Mouse (Mus musculus) cerebellum, postnatal 14 days (tissue): ENCODE data around the gene Srm.
A peak's percentile ranks its signal among the peaks of the same experiment; 100 is the strongest.

Source experiments
- DNase-seq, 2 experiments: peaks; one replicate each; pipeline ENCODE4 v3.0.0; 2021; ENCODE audit warnings: mixed read lengths in 2 of 2

Gene Srm

DNA sequence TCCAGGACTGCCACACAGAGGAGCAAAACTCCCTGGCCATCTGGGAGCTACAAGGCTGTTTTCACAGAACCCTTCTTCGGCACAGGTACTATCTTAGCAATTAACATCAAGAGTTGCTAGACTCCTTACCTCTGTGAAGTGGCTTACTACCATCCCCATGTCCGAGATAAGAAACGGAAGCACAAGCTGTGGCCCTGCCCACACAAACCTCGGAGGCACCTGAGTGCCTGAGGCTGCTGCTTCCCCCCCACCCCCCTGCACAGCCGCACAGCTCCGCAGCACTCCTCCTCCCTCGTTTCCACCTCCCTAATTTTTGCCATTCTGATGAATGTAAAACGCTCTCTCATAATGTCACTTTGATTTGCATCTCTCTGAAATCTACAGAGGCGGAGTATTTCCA lies 47.0 kb downstream of the Srm start:
- DNase-seq = no peak

- DNase-seq = no peak
These were observed 48.2 kb downstream of the Srm start for GRCm38 (mm10) chr4:148639455-148639854.

- no peak for DNase-seq
These were observed 49.8 kb downstream of the Srm start for GRCm38 (mm10) chr4:148641121-148641520.

GRCm38 (mm10) chr4:148643291-148644156 lies 52.2 kb downstream of the Srm start, which contains the start of gene Gm572:
Gm572 (plus strand) TSS chr4:148643317.
- peak in 1 of 2 experiments; percentile 42 for DNase-seq

- DNase-seq = peak; percentile 83 to 89
These were observed 52.8 kb downstream of the Srm start for GRCm38 (mm10) chr4:148644157-148644511.
